Mouse (Mus musculus): ENCODE results near the gene Ret. TPM values are rescaled to one million over a fixed set of nuclear protein-coding genes. Genes with fewer than 3 reads are reported as not detected.

The Ret gene
- polyA plus RNA-seq, 1 experiment, result 11.9 TPM

- DNase-seq (ENCODE audit: low read depth), result no peak
- no peak for TF ChIP-seq CTCF (IDR thresholded peaks at IDR 0.05; ENCODE audit: borderline replicate concordance, extremely low read depth, insufficient read depth, insufficient read length)
- TF ChIP-seq POLR2A (IDR thresholded peaks at IDR 0.05; ENCODE audit: borderline replicate concordance, extremely low read depth, insufficient read depth, insufficient read length, poor library complexity, severe bottlenecking), result no peak
These were observed 24.1 kb downstream of the Ret start for GRCm38 (mm10) chr6:118173251-118173974.

GRCm38 (mm10) chr6:118171386-118171785, 26.1 kb downstream of the Ret start:
- TF ChIP-seq POLR2A (IDR thresholded peaks at IDR 0.05; ENCODE audit: borderline replicate concordance, extremely low read depth, insufficient read depth, insufficient read length, poor library complexity, severe bottlenecking) (no peak), CTCF (IDR thresholded peaks at IDR 0.05; ENCODE audit: borderline replicate concordance, extremely low read depth, insufficient read depth, insufficient read length) (no peak)
- DNase-seq (ENCODE audit: low read depth), result no peak

- no peak for DNase-seq (ENCODE audit: low read depth)
- TF ChIP-seq POLR2A (IDR thresholded peaks at IDR 0.05; ENCODE audit: borderline replicate concordance, extremely low read depth, insufficient read depth, insufficient read length, poor library complexity, severe bottlenecking) (no peak), CTCF (IDR thresholded peaks at IDR 0.05; ENCODE audit: borderline replicate concordance, extremely low read depth, insufficient read depth, insufficient read length) (no peak)
These were observed 29.4 kb downstream of the Ret start for GRCm38 (mm10) chr6:118168106-118168505.

GRCm38 (mm10) chr6:118167013-118167412, 30.5 kb downstream of the Ret start:
- no peak for DNase-seq (ENCODE audit: low read depth)
- TF ChIP-seq CTCF (IDR thresholded peaks at IDR 0.05; ENCODE audit: borderline replicate concordance, extremely low read depth, insufficient read depth, insufficient read length) (no peak), POLR2A (IDR thresholded peaks at IDR 0.05; ENCODE audit: borderline replicate concordance, extremely low read depth, insufficient read depth, insufficient read length, poor library complexity, severe bottlenecking) (no peak)

GRCm38 (mm10) chr6:118165516-118165915, 32.0 kb downstream of the Ret start:
- no peak for TF ChIP-seq CTCF (IDR thresholded peaks at IDR 0.05; ENCODE audit: borderline replicate concordance, extremely low read depth, insufficient read depth, insufficient read length)
- no peak for TF ChIP-seq POLR2A (IDR thresholded peaks at IDR 0.05; ENCODE audit: borderline replicate concordance, extremely low read depth, insufficient read depth, insufficient read length, poor library complexity, severe bottlenecking)
- no peak for DNase-seq (ENCODE audit: low read depth)

- TF ChIP-seq CTCF (IDR thresholded peaks at IDR 0.05; ENCODE audit: borderline replicate concordance, extremely low read depth, insufficient read depth, insufficient read length), result no peak
- no peak for TF ChIP-seq POLR2A (IDR thresholded peaks at IDR 0.05; ENCODE audit: borderline replicate concordance, extremely low read depth, insufficient read depth, insufficient read length, poor library complexity, severe bottlenecking)
- DNase-seq (ENCODE audit: low read depth), result no peak
These were observed 32.8 kb downstream of the Ret start for GRCm38 (mm10) chr6:118164691-118165090.

GRCm38 (mm10) chr6:118163086-118163485, 34.4 kb downstream of the Ret start:
- no peak for TF ChIP-seq POLR2A (IDR thresholded peaks at IDR 0.05; ENCODE audit: borderline replicate concordance, extremely low read depth, insufficient read depth, insufficient read length, poor library complexity, severe bottlenecking)
- no peak for TF ChIP-seq CTCF (IDR thresholded peaks at IDR 0.05; ENCODE audit: borderline replicate concordance, extremely low read depth, insufficient read depth, insufficient read length)
- no peak for DNase-seq (ENCODE audit: low read depth)

- no peak for DNase-seq (ENCODE audit: low read depth)
- TF ChIP-seq POLR2A (IDR thresholded peaks at IDR 0.05; ENCODE audit: borderline replicate concordance, extremely low read depth, insufficient read depth, insufficient read length, poor library complexity, severe bottlenecking) (no peak), CTCF (IDR thresholded peaks at IDR 0.05; ENCODE audit: borderline replicate concordance, extremely low read depth, insufficient read depth, insufficient read length) (no peak)
These were observed 34.9 kb downstream of the Ret start for GRCm38 (mm10) chr6:118162457-118163082.

GRCm38 (mm10) chr6:118153091-118153490, 44.4 kb downstream of the Ret start:
- no peak for DNase-seq (ENCODE audit: low read depth)
- TF ChIP-seq POLR2A (IDR thresholded peaks at IDR 0.05; ENCODE audit: borderline replicate concordance, extremely low read depth, insufficient read depth, insufficient read length, poor library complexity, severe bottlenecking) (no peak), CTCF (IDR thresholded peaks at IDR 0.05; ENCODE audit: borderline replicate concordance, extremely low read depth, insufficient read depth, insufficient read length) (no peak)

- no peak for DNase-seq (ENCODE audit: low read depth)
- TF ChIP-seq POLR2A (IDR thresholded peaks at IDR 0.05; ENCODE audit: borderline replicate concordance, extremely low read depth, insufficient read depth, insufficient read length, poor library complexity, severe bottlenecking) (no peak), CTCF (IDR thresholded peaks at IDR 0.05; ENCODE audit: borderline replicate concordance, extremely low read depth, insufficient read depth, insufficient read length) (no peak)
These were observed 46.5 kb downstream of the Ret start for GRCm38 (mm10) chr6:118150988-118151387.

- no peak for DNase-seq (ENCODE audit: low read depth)
- TF ChIP-seq POLR2A (IDR thresholded peaks at IDR 0.05; ENCODE audit: borderline replicate concordance, extremely low read depth, insufficient read depth, insufficient read length, poor library complexity, severe bottlenecking) (no peak), CTCF (IDR thresholded peaks at IDR 0.05; ENCODE audit: borderline replicate concordance, extremely low read depth, insufficient read depth, insufficient read length) (no peak)
These were observed 47.0 kb downstream of the Ret start for GRCm38 (mm10) chr6:118150538-118150937.

GRCm38 (mm10) chr6:118150128-118150527, 47.4 kb downstream of the Ret start:
- DNase-seq (ENCODE audit: low read depth), result no peak
- TF ChIP-seq POLR2A (IDR thresholded peaks at IDR 0.05; ENCODE audit: borderline replicate concordance, extremely low read depth, insufficient read depth, insufficient read length, poor library complexity, severe bottlenecking) (no peak), CTCF (IDR thresholded peaks at IDR 0.05; ENCODE audit: borderline replicate concordance, extremely low read depth, insufficient read depth, insufficient read length) (no peak)
